Mouse (Mus musculus) thymus, adult 2 months (tissue): ENCODE measurements around the gene Insl3. TPM values are rescaled to one million over a fixed set of nuclear protein-coding genes. Genes with fewer than 3 reads are reported as not detected.

Experiments used
- DNase-seq: peaks from one replicate; pipeline ENCODE4 v3.0.0; 2021
- H3K27ac ChIP-seq: fragments of 200-500 bp; 2 replicates; pipeline ENCODE4 v1.5.1; 2012; ENCODE audit warnings: low read length, control low read depth; ENCODE audit not compliant: control insufficient read depth, insufficient read depth
- H3K27me3 ChIP-seq: fragments of 200-500 bp; 2 replicates; pipeline ENCODE4 v1.6.1; 2012; ENCODE audit warnings: mild to moderate bottlenecking, low read length, moderate library complexity, mixed read lengths; ENCODE audit not compliant: control insufficient read depth, insufficient read depth
- H3K36me3 ChIP-seq: fragments of 200-500 bp; 2 replicates; pipeline ENCODE4 v1.6.1; 2012; ENCODE audit warnings: mild to moderate bottlenecking, low read length, moderate library complexity; ENCODE audit not compliant: control insufficient read depth, insufficient read depth
- H3K4me1 ChIP-seq: fragments of 200-500 bp; replicated peaks from 2 replicates; pipeline ENCODE4 v1.6.1; 2012; ENCODE audit warnings: low read length; ENCODE audit not compliant: control insufficient read depth, insufficient read depth
- H3K4me3 ChIP-seq: fragments of 200-500 bp; 2 replicates; pipeline ENCODE4 v1.5.1; 2012; ENCODE audit warnings: mild to moderate bottlenecking, low read length, control low read depth, moderate library complexity; ENCODE audit not compliant: control insufficient read depth, insufficient read depth
- CTCF ChIP-seq: fragments of 200-500 bp; IDR thresholded peaks from 2 replicates; pipeline ENCODE4 v1.5.1; 2012; ENCODE audit warnings: mild to moderate bottlenecking, control low read depth, low read length, moderate library complexity, borderline replicate concordance; ENCODE audit not compliant: control insufficient read depth, poor library complexity, insufficient read depth; ENCODE audit errors: extremely low read depth
- POLR2A ChIP-seq: fragments of 200-500 bp; IDR thresholded peaks from 2 replicates; pipeline ENCODE4 v1.6.1; 2012; ENCODE audit warnings: mild to moderate bottlenecking, low read length, control low read depth, moderate library complexity; ENCODE audit not compliant: control insufficient read depth, poor library complexity, insufficient read depth; ENCODE audit errors: extremely low read depth
- WGBS: fragments of 180-500 bp; shearing (Covaris S2); methylation state at CpG from one replicate; pipeline ENCODE4 v1.1.7; 2018; 5-methylcytosine and 5-hydroxymethylcytosine counted together
- polyA plus RNA-seq: library from polyadenylated mRNA; depleted of rRNA; stranded (reverse); fragments of >200 nt; gene quantifications from 2 replicates; pipeline ENCODE4 v1.2.3, GENCODE M21; 2012

Insl3 gene
- polyA plus RNA-seq, 1 experiment = 56.8 TPM

DNA sequence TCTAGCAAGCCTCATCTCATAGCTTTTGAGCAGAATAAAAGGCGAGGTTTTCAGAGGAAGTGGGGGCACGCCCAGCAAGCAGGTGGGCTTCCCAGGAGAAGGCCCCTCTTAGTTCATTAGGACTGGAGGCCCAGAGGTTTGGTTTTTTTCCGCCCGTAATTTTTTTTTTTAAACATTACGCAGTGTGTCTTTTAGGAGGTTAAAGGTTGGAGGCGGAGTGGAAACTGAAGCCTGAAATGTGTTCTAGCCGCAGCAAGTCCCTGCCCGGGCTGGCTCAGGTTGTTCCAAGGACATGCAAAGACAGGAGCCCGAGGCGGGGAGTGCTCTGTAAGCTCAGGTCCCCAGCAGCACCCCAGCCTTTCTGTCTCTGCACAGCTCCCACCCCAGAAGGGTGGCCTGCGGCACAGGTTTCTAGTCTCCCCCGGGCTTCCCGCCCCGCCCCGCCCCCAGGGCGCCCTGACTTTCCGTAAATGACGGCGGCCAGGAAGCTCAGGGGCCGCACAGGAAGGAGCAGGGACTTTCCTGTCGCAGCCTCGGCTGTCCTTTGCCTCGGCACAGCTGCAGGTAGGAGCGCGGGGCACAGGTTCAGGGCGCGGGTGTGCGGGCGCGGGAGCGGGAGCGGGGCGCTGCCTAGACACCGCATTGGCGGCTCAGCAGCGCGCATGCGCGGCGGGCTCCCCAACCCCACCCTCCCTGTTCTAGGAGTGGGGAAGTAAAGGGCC lies 12.8 kb upstream of the Insl3 start, which contains the start of gene Jak3:
Gene Jak3 (plus strand): TSS at position 277 of the 722 bp plus-strand sequence.
- Histone ChIP-seq H3K4me1 (peaks cover 26% of the 10 kb centered on the region), H3K27ac (peak within 1 kb of the TSS; percentile 70), H3K4me3 (peak within 1 kb of the TSS; percentile 67), H3K36me3 (no peaks in the 10 kb centered on the region), H3K27me3 (no peaks in the 10 kb centered on the region)
- TF ChIP-seq POLR2A (0 out of 2 replicates have a peak, but pooled peaks have one; percentile 33), CTCF (0 out of 2 replicates have a peak, but pooled peaks have one; percentile 37)
- under 1% methylated on average over 40 of the region's 40 CpGs for WGBS
- DNase-seq = peak; percentile 70

GRCm38 (mm10) chr8:71676803-71677202 lies 12.2 kb upstream of the Insl3 start:
- TF ChIP-seq CTCF (no peak), POLR2A (no peak)
- 20% methylated on average over 9 of the region's 9 CpGs for WGBS
- H3K36me3 ChIP-seq = no peaks in the 10 kb centered on the region
- peak overlapping the region; percentile 70 for H3K27ac ChIP-seq
- no peak for DNase-seq
- H3K4me1 ChIP-seq = peaks cover 23% of the 10 kb centered on the region
- no peaks in the 10 kb centered on the region for H3K27me3 ChIP-seq
- H3K4me3 ChIP-seq = peak overlapping the region; percentile 67

GRCm38 (mm10) chr8:71677555-71677954 lies 11.5 kb upstream of the Insl3 start:
- Histone ChIP-seq H3K36me3 (no peaks in the 10 kb centered on the region), H3K27me3 (no peaks in the 10 kb centered on the region), H3K27ac (no peak overlapping the region), H3K4me1 (peaks cover 23% of the 10 kb centered on the region), H3K4me3 (no peak overlapping the region)
- TF ChIP-seq CTCF = no peak
- no peak for TF ChIP-seq POLR2A
- DNase-seq = peak; percentile 35

DNA sequence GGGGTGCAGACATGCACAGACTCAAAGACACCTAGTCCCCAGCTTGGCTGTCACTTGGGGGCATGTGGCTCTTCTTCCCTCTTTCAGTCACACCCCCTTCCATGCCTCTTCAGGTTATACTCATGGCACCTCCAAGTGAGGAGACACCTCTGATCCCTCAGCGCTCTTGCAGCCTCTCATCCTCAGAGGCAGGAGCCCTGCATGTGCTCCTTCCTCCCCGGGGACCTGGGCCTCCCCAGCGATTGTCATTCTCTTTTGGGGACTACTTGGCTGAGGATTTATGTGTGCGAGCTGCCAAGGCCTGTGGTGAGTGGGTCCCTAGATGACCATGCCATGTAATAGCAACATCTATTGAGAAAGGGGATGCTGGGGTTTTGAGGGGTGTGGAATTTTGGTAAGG lies 10.8 kb upstream of the Insl3 start:
- H3K4me3 ChIP-seq = no peak overlapping the region
- 79% methylated on average over 4 of the region's 4 CpGs for WGBS
- H3K27ac ChIP-seq = no peak overlapping the region
- H3K36me3 ChIP-seq = no peaks in the 10 kb centered on the region
- H3K27me3 ChIP-seq = no peaks in the 10 kb centered on the region
- peaks cover 23% of the 10 kb centered on the region for H3K4me1 ChIP-seq
- no peak for TF ChIP-seq POLR2A
- no peak for TF ChIP-seq CTCF
- DNase-seq = no peak

- H3K4me1 ChIP-seq = peaks cover 23% of the 10 kb centered on the region
- DNase-seq = no peak
- no peak overlapping the region for H3K4me3 ChIP-seq
- 96% methylated on average over 16 of the region's 16 CpGs for WGBS
- H3K27me3 ChIP-seq = no peaks in the 10 kb centered on the region
- no peak for TF ChIP-seq CTCF
- no peak for TF ChIP-seq POLR2A
- H3K27ac ChIP-seq = no peak overlapping the region
- H3K36me3 ChIP-seq = no peaks in the 10 kb centered on the region
These were observed 9.9 kb upstream of the Insl3 start for GRCm38 (mm10) chr8:71679116-71679515.

DNA sequence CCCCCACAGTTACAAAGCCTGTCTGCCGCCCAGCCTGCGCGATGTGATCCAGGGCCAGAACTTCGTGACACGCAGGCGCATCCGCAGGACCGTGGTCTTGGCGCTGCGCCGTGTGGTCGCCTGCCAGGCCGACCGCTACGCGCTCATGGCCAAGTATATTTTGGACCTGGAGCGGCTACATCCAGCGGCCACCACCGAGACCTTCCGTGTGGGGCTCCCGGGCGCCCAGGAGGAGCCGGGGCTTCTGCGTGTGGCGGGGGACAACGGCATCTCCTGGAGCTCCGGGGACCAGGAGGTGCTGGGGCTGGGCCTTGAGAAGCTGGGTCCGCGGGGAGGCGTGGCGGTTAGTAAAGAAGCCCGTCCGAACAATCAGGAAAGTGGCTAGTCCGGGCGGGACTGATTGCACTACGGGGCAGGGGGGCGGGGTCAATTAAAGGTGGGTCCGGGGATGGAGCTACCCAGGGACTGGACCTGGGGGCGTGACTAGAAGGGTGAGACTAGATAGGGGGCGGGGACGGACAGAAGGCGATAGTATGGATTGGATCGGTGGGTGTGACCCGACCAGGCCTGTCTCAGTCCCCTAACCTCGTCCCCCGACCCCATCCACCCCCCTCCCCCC lies 9.4 kb upstream of the Insl3 start:
- H3K36me3 ChIP-seq = no peaks in the 10 kb centered on the region
- DNase-seq = no peak
- no peak for TF ChIP-seq POLR2A
- no peak for TF ChIP-seq CTCF
- WGBS = 96% methylated on average over 46 of the region's 46 CpGs
- H3K4me3 ChIP-seq = no peak overlapping the region
- no peak overlapping the region for H3K27ac ChIP-seq
- peaks cover 23% of the 10 kb centered on the region for H3K4me1 ChIP-seq
- H3K27me3 ChIP-seq = no peaks in the 10 kb centered on the region
